Mouse (Mus musculus): ENCODE results near the gene Nhsl2.

DNA sequence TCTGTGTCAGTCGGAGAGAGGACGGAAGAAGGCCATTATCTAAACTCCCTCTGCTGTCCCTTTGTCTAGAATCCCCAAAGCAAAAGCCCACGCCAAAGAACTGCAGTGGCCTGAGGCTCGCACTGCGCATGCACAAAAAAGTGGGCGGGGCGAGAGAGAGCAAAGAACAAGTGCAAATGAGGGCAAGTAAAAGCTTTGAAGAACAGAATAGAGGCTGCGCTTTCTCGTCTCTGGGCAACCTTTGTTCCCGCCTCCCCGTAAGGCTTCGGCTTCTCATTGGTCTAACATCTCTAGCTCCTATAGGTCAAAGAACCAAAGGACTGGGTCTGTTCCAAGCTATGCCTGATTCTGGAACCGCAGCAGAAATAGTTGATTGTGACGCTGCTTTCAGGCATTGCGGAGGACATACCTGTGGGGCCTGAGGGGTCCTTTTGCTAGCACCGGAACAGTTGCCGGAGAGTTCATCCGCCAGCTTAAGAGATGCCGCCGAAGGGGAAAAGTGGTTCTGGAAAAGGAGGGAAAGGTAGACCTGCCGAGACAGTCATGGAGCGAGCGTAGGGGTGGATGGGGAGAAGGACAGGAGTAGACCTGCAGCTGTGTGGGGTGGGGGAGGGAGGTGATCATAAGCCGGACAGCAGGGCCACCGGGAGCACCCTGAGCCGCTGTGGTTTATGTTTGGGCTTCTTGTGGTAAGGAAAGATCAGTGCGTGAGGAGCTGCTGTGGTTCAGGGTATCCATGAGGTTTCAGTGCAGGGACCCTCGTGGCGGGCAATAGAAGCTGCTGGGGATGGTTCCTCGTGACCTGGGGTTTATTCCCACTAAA lies 270.1 kb downstream of the Nhsl2 start, which contains the start of gene Pin4:
- TF ChIP-seq CTCF (IDR thresholded peaks at IDR 0.05; ENCODE audit: low read depth, low read length) (no peak), POLR2A (IDR thresholded peaks at IDR 0.05; ENCODE audit: insufficient read depth, low read length) (no peak), EP300 (IDR thresholded peaks at IDR 0.05; ENCODE audit: insufficient read depth, low read depth, low read length) (no peak)
